Mouse (Mus musculus): ENCODE data around the gene Snx33. TPM values are rescaled to one million over a fixed set of nuclear protein-coding genes. Genes with fewer than 3 reads are reported as not detected.
"Not testable (repeated sequence)": the region's sequence is repeated elsewhere in the genome, so short reads cannot be mapped to it uniquely, and the experiment has no call there.

Gene Snx33
- total RNA-seq (2022) = 10 to 100 TPM in 2 of 4 experiments, 1 to 10 TPM in 2; 9.8 to 11.6 (median 10.1) TPM

DNA sequence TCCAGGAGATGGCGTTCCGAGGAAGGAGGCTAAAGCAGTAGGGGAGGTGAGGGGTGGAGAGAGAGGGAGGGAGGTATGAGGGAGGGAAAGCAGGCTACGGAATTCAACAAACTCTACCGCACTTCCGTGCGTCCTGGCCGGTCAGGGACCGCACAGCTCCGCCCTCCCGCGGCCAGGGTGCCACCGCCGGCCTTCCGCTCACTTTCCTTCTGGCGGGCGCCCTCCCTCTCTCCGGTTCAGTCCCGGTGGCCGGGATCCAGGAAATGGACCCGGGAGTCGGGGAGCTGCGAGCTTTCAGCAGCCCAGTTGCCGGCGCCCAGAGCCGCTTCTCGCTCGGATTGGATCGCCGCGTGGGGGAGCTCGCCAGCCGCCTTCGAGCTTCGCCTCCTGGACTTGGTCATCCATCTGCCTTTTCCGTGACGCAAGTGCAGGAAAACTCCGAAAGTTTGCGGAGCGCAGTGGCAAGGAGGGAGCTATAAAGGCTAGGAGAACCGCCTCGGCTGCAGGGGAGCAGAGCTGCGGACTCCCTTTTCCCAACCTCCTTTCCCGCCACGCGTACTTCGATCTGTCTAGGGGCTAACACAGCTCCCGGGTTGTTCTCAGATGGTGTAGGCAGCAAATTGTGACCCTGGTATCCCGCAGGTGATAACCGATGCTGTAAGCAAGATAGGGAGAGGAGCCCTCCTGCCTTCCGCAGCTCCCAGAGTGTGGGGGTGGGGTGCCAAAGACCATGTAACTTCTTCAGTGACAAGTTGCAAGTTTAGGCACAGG lies at the start of gene Snx33:
Gene Snx33 (minus strand): TSS at position 331 of the 771 bp plus-strand sequence.
- peak; percentile 85 for DNase-seq (ENCODE audit: low spot score in 2 of 2)

DNA sequence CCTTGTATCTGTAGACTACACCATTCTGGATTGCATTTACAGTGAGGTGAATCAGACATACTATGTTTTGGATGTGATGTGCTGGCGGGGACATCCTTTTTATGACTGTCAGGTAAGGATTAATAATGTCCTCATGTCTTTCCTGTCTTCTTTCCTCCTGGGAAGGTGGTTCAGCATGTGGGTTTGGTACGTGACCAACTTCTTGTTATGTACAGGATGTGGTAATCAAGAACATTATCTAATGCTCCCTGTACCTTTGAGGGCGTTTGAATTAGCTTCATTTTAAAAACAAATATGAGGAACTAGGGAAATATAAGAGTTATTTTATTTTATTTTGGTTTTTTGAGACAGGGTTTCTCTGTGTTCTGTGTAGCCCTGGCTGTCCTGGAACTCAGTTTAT lies 47.0 kb upstream of the Snx33 start:
- no peak for DNase-seq (ENCODE audit: low spot score in 2 of 2)

- no peak for DNase-seq (ENCODE audit: low spot score in 2 of 2)
These were observed 45.9 kb upstream of the Snx33 start for GRCm38 (mm10) chr9:56973960-56974524.

DNA sequence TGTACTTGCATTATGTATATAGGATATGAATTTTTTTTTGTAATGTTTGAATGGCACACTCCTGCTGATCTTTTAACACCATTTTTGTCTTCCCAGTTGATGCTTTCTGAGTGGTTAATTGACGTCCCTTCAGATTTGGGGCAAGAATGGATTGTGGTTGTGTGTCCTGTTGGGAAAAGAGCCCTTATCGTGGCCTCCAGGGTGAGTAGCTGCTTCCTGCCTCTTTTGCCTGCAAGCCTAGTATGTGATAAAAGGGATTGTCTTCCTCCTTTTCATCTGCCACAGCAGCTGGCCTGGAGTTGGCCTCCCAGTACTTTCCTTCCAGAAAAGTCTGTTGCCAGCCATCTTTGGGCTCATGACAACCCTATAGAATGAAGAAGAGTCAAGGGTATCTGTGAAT lies 42.0 kb upstream of the Snx33 start:
- DNase-seq (ENCODE audit: low spot score in 2 of 2) = no peak

DNA sequence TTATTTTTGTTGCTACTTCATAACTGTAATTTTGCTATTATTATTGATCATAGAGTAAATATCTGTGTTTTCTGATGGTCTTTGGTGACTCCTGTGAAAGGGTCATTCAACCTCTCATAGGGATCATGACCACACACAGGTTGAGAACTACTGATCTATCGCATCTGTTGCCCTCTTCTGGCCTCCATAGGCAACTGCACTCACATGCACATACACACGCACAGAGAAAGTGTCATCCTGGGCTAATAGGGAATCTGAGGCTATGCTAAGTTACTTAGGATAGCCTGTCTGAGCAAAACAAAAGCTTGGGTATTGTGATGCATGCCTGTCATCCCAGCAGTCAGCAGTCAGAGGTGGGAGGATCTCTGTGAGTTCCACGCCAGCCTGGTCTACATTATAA lies 33.4 kb upstream of the Snx33 start:
- DNase-seq (ENCODE audit: low spot score in 2 of 2) = no peak

GRCm38 (mm10) chr9:56958689-56959088 lies 30.5 kb upstream of the Snx33 start:
- DNase-seq (ENCODE audit: low spot score in 2 of 2) = no peak

- DNase-seq (ENCODE audit: low spot score in 2 of 2) = no peak
These were observed 28.9 kb upstream of the Snx33 start for GRCm38 (mm10) chr9:56956966-56957675.

DNA sequence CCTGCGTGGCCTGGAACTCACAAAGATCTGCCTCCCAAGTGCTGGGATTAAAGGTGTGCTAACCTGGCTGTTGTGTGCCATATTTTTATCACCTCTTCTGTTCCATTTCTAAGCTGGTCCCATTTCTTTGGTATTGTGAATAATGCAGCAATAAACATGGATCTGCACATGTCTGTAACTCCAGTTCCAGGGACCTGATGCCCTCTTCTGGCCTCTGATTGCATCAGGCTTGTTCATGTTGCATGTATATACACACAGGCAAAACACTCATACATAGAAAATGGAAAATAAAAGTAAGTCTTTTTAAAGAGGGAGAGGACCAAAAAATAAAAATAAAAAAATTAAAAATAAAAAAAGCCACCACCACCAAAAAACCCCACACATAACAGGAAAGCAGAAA lies 25.4 kb upstream of the Snx33 start:
- DNase-seq (ENCODE audit: low spot score in 2 of 2) = no peak

DNA sequence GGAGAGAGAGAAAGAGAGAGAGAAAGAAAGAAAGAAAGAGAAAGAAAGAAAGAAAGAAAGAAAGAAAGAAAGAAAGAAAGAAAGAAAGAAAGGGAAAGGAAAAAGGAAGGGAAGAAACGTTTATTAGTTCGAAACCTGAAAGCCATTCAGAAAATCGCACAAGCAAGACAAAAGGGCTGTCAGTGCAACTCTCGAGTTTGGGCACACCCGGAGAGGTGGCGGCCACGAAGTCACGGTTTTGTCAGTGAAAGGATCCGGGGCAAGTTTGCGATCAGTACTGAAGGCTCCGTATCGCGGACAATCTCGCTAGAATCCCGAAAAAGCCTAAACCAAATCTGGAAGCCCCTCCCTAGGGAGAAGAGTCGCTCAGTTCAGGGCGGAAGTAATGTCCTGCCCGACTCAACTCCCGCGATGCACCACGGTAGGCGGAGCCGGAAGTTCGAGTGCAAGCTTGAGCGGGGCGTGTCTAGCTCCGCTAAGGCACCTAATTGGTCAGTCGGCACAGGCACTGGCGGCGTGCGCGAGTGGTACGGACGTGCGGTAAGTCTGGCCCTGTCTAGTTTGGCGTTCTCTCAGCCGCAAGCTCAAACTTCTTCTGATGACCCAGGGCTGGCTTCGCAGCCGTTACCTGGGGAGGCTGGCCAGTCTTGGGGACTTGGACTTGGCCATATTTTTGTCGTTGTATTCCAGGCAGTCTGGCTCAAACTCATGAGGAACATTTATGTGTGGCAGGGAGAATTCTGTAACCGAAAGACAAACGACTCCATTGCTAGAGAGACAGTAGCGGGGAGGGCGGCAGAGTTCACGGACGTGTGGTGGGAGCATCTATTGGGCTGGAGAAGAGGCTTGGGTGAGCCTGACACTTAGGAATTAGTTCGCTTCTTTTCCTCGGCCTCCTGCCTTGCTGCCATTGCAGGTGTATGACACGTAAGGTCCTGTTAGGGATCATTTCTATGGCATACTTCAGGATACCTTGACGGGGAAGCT lies 22.5 kb upstream of the Snx33 start, which contains the start of gene Snupn:
Gene Snupn (plus strand): TSS at position 465 of the 987 bp plus-strand sequence.
- DNase-seq (ENCODE audit: low spot score in 2 of 2) = peak; percentile 94 to 96

GRCm38 (mm10) chr9:56949767-56950166 lies 21.6 kb upstream of the Snx33 start:
- DNase-seq (ENCODE audit: low spot score in 2 of 2) = no peak

- DNase-seq (ENCODE audit: low spot score in 2 of 2) = not testable (repeated sequence)
These were observed 20.5 kb upstream of the Snx33 start for GRCm38 (mm10) chr9:56948699-56949098.

GRCm38 (mm10) chr9:56947481-56947880 lies 19.3 kb upstream of the Snx33 start:
- not testable (repeated sequence) for DNase-seq (ENCODE audit: low spot score in 2 of 2)

- DNase-seq (ENCODE audit: low spot score in 2 of 2) = no peak
These were observed 10.2 kb upstream of the Snx33 start for GRCm38 (mm10) chr9:56938374-56938773.

DNA sequence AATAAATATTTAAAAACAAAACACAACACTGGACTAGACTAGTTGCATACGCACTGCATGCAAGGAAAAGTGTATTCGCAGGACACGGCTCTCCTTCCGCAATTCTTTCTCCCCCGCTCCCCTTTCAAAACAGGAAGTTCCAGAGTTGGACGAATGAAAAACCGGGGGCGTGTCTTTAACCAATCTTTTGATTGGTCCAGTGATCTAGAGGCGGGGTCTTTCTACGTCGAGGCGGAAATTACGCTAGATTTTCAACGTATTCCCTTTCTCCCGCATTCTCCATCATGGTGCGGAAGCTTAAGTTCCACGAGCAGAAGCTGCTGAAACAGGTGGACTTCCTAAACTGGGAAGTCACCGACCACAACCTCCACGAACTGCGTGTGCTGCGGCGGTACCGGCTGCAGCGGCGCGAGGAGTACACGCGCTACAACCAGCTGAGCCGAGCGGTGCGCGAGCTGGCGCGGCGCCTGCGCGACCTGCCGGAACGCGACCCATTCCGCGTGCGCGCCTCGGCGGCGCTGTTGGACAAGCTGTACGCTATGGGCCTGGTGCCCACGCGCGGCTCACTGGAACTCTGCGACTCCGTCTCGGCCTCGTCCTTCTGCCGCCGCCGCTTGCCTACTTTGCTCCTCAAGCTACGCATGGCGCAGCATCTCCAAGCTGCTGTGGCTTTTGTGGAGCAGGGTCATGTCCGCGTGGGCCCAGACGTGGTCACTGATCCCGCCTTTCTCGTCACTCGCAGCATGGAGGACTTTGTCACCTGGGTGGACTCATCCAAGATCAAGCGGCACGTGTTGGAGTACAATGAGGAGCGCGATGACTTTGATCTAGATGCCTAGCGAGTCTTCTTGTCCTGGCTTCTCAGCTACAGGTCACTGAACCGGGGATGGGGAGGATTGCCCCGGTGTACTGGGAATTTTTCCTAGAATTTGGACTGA lies 9.3 kb upstream of the Snx33 start, which contains the start of gene Imp3:
Gene Imp3 (plus strand): TSS at position 253 of the 938 bp plus-strand sequence.
- peak; percentile 89 to 91 for DNase-seq (ENCODE audit: low spot score in 2 of 2)

GRCm38 (mm10) chr9:56936861-56937222 lies 8.7 kb upstream of the Snx33 start:
- DNase-seq (ENCODE audit: low spot score in 2 of 2) = no peak

DNA sequence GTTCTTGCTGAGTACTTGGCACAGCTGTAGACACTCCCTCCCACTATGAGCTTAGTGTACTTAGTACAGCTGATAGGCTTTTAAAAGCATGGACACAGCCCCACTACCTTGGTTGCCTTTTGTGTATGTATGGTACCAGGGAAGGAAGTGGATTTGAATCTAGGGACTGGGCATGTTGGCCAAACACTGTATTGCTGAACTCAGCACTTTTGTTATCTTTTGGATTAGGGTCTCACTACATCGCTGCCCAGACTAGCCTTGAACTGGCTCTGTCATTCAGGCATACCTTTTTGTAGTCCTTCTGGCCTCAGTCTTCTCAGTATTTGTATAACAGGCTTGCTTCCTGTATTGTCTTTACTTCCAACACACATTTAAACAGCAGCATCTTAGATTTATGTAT lies 2.4 kb upstream of the Snx33 start:
- no peak for DNase-seq (ENCODE audit: low spot score in 2 of 2)

- DNase-seq (ENCODE audit: low spot score in 2 of 2) = no peak
These were observed 1.3 kb upstream of the Snx33 start for GRCm38 (mm10) chr9:56929496-56929895.

DNA sequence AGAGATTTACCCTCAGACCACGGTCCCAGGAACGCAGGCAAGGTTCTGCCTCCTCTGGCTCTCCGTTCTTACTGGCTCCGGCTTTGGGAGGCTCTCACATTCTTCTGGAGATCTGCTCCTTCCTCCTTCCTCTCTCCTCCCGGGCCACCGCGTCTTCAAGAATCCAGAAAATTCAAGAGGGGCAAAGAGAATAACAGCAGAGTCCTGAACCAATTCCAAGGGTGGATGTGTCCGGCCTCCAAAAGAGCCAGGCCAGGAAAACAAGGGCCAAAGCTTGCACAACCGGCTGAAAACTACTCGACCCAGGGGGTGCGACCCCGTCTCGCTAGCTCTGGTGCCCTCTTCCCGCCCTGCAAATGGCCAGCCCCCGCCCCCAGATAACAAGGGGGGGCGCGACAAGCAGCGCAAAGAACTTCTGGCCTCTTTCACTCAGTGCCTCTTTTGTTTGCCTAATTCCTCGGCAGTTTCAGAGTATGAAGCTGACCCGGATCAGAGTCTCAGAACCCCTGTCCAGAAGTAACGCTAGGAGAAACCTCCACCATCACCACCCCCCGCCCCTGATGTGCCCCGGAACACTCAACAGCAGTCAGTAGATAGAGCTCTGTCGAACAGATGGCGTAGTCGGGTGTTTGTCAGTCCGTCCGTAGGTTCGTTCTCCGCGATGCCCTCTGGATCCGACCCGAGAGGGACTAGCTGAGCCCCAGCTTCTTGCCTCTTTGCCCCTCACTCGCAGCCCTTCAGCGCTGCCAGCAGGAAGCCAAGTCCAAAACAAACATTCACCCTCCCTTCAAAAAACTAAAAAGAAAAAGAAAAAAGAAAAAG lies 769 bp downstream of the Snx33 start:
- DNase-seq (ENCODE audit: low spot score in 2 of 2) = no peak

DNA sequence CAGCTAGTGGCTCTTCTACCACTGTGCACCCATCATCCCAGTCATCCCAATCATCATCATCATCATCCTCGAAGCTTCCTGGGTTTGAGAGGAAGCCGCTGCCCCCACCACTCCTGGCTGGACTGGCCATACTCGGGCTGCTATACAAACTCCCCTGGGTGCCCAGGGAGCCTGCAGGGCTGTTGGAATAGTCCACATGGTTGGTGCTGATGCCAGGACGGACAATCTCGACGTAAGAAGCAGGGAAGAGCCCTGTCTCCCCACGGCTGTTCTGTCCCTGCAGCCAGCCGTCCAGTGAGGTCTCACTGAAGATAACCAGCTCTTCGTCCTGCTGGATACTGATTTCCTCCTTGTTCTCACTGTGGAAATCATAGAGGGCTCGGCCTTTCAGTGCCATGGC lies 1.8 kb downstream of the Snx33 start:
- DNase-seq (ENCODE audit: low spot score in 2 of 2) = no peak

Data from layer of hippocampus, adult 8-10 months (tissue).